Mouse (Mus musculus) midbrain, postnatal 0 days (tissue): ENCODE measurements around the gene Psg16. TPM values are rescaled to one million over a fixed set of nuclear protein-coding genes. Genes with fewer than 3 reads are reported as not detected.
"Not testable (repeated sequence)": the region's sequence is repeated elsewhere in the genome, so short reads cannot be mapped to it uniquely, and the experiment has no call there.

Experiments
- ATAC-seq: fragments of 200-750 bp; cut with Nextera tagmentation; 2 replicates; pipeline ENCODE4 v1.8.0; 2017; ENCODE audit warnings: moderate number of reproducible peaks, mild to moderate bottlenecking, moderate TSS enrichment, moderate library complexity; ENCODE audit not compliant: low FRiP score
- DNase-seq: peaks from one replicate; pipeline ENCODE4 v3.0.0-alpha.2; 2015; ENCODE audit warnings: low spot score
- H3K27ac ChIP-seq: fragments of 300-500 bp; sonication (generic); 2 replicates; pipeline ENCODE4 v1.5.1; 2014; ENCODE audit warnings: low read depth, mild to moderate bottlenecking, low read length, mixed read lengths
- H3K27me3 ChIP-seq: fragments of 300-500 bp; sonication (generic); 2 replicates; pipeline ENCODE4 v1.6.1; 2014; ENCODE audit warnings: low read length, control low read depth, mixed read lengths; ENCODE audit not compliant: insufficient read depth
- H3K36me3 ChIP-seq: fragments of 300-500 bp; sonication (generic); 2 replicates; pipeline ENCODE4 v1.6.1; 2014; ENCODE audit warnings: low read length, control low read depth, mixed read lengths; ENCODE audit not compliant: insufficient read depth
- H3K4me1 ChIP-seq: fragments of 300-500 bp; sonication (generic); 2 replicates; pipeline ENCODE4 v1.6.1; 2014; ENCODE audit warnings: mild to moderate bottlenecking, control low read depth, antibody characterized with exemption, low read length, mixed read lengths; ENCODE audit not compliant: insufficient read depth
- H3K4me2 ChIP-seq: fragments of 300-500 bp; sonication (generic); 2 replicates; pipeline ENCODE4 v1.6.1; 2014; ENCODE audit warnings: low read depth, mild to moderate bottlenecking, low read length, mixed read lengths; ENCODE audit not compliant: poor library complexity, severe bottlenecking
- H3K4me3 ChIP-seq: fragments of 300-500 bp; sonication (generic); 2 replicates; pipeline ENCODE4 v1.5.1; 2014; ENCODE audit warnings: low read depth, mild to moderate bottlenecking, low read length, moderate library complexity
- H3K9ac ChIP-seq: fragments of 300-500 bp; sonication (generic); replicated peaks from 2 replicates; pipeline ENCODE4 v1.6.1; 2014; ENCODE audit warnings: mild to moderate bottlenecking, low read length, moderate library complexity, mixed read lengths; ENCODE audit not compliant: poor library complexity, severe bottlenecking
- H3K9me3 ChIP-seq: fragments of 300-500 bp; sonication (generic); 2 replicates; pipeline ENCODE4 v1.6.1; 2016; ENCODE audit warnings: low read length, control low read depth
- CTCF ChIP-seq: IDR thresholded peaks from 2 replicates; pipeline ENCODE4 v1.5.1; 2016; ENCODE audit warnings: antibody characterized with exemption, mild to moderate bottlenecking
- WGBS: fragments of 180-500 bp; shearing (Covaris S2); extraction: QIAGEN DNeasy Blood & Tissue Kit; methylation state at CpG from one replicate; pipeline ENCODE4 v1.1.7; 2014; 5-methylcytosine and 5-hydroxymethylcytosine counted together
- polyA plus RNA-seq: library from polyadenylated mRNA; unstranded; fragments of >200 nt; fragmentation: Nextera tagmentation; extraction: Ambion mirVana; gene quantifications from 2 replicates; pipeline ENCODE4 v1.2.1, GENCODE M21; 2015
- total RNA-seq: library from RNA; depleted of rRNA; stranded (reverse); fragments of >200 nt; gene quantifications from 2 replicates; pipeline ENCODE4 v1.2.3, GENCODE M21; 2014

The Psg16 gene
- total and polyA plus RNA-seq, 2 experiments from 2014 or later, result 3.9 to 6.8 TPM

GRCm38 (mm10) chr7:17062389-17062788 lies 11.5 kb upstream of the Psg16 start, which contains the start of gene Hif3a:
Hif3a (minus strand) TSS chr7:17062427.
- TF ChIP-seq CTCF, result no peak
- 0 out of 2 replicates have a peak, but pooled peaks cover 2% of the 10 kb centered on the region for H3K4me1 ChIP-seq
- peak within 1 kb of the TSS; percentile 40 for H3K4me3 ChIP-seq
- ATAC-seq (peak; percentile 83), DNase-seq (peak; percentile 89)
- H3K9ac ChIP-seq, result peak within 1 kb of the TSS; percentile 50; the same call in 1 of the 2 replicates
- H3K9me3 ChIP-seq, result no peaks in the 10 kb centered on the region
- under 1% methylated on average over 14 of the region's 15 CpGs for WGBS
- H3K27ac ChIP-seq, result peak within 1 kb of the TSS; percentile 27
- H3K27me3 ChIP-seq, result no peaks in the 10 kb centered on the region
- H3K36me3 ChIP-seq, result no peaks in the 10 kb centered on the region
- H3K4me2 ChIP-seq, result peak within 1 kb of the TSS; percentile 76

GRCm38 (mm10) chr7:17062845-17063244 lies 11.0 kb upstream of the Psg16 start:
- Histone ChIP-seq H3K9ac (peak overlapping the region; percentile 33; the same call in 1 of the 2 replicates), H3K4me2 (peak overlapping the region; percentile 76), H3K4me1 (0 out of 2 replicates have a peak, but pooled peaks cover 2% of the 10 kb centered on the region), H3K27me3 (no peaks in the 10 kb centered on the region), H3K9me3 (no peaks in the 10 kb centered on the region), H3K4me3 (peak overlapping the region; percentile 40), H3K27ac (0 out of 2 replicates have a peak overlapping the region, but pooled peaks have one; percentile 26), H3K36me3 (no peaks in the 10 kb centered on the region)
- no peak; the same call in 1 of the 2 replicates for ATAC-seq
- no peak for DNase-seq
- TF ChIP-seq CTCF, result no peak
- 17% methylated on average over 11 of the region's 11 CpGs for WGBS

GRCm38 (mm10) chr7:17065620-17066019 lies 8.2 kb upstream of the Psg16 start:
- no peak for TF ChIP-seq CTCF
- no peak overlapping the region for H3K27ac ChIP-seq
- no peak for DNase-seq
- H3K36me3 ChIP-seq, result no peaks in the 10 kb centered on the region
- 83% methylated on average over 9 of the region's 9 CpGs for WGBS
- H3K4me3 ChIP-seq, result no peak overlapping the region
- no peak overlapping the region for H3K9ac ChIP-seq
- no peak overlapping the region for H3K4me2 ChIP-seq
- 0 out of 2 replicates have a peak, but pooled peaks cover 2% of the 10 kb centered on the region for H3K4me1 ChIP-seq
- no peak for ATAC-seq
- no peaks in the 10 kb centered on the region for H3K9me3 ChIP-seq
- no peaks in the 10 kb centered on the region for H3K27me3 ChIP-seq

- WGBS, result 15% methylated on average over 2 of the region's 2 CpGs
- Histone ChIP-seq H3K27ac (no peak overlapping the region), H3K9ac (no peak overlapping the region), H3K36me3 (no peaks in the 10 kb centered on the region), H3K9me3 (no peaks in the 10 kb centered on the region), H3K4me1 (0 out of 2 replicates have a peak, but pooled peaks cover 2% of the 10 kb centered on the region), H3K27me3 (no peaks in the 10 kb centered on the region), H3K4me2 (no peak overlapping the region), H3K4me3 (no peak overlapping the region)
- peak; percentile 85 for TF ChIP-seq CTCF
- DNase-seq (peak; percentile 78), ATAC-seq (no peak)
These were observed 7.4 kb upstream of the Psg16 start for GRCm38 (mm10) chr7:17066412-17066811.

- DNase-seq (no peak), ATAC-seq (no peak)
- no peak overlapping the region for H3K4me2 ChIP-seq
- H3K27me3 ChIP-seq, result no peaks in the 10 kb centered on the region
- H3K9me3 ChIP-seq, result no peaks in the 10 kb centered on the region
- no peak overlapping the region for H3K9ac ChIP-seq
- 0 out of 2 replicates have a peak, but pooled peaks cover 2% of the 10 kb centered on the region for H3K4me1 ChIP-seq
- H3K27ac ChIP-seq, result no peak overlapping the region
- TF ChIP-seq CTCF, result no peak
- H3K36me3 ChIP-seq, result no peaks in the 10 kb centered on the region
- H3K4me3 ChIP-seq, result no peak overlapping the region
These were observed 6.8 kb upstream of the Psg16 start for GRCm38 (mm10) chr7:17067000-17067399.

GRCm38 (mm10) chr7:17067651-17068050 lies 6.2 kb upstream of the Psg16 start:
- not testable (repeated sequence) for H3K27ac ChIP-seq, H3K36me3 ChIP-seq, H3K4me3 ChIP-seq, H3K4me2 ChIP-seq, H3K27me3 ChIP-seq, H3K9me3 ChIP-seq, H3K9ac ChIP-seq, ATAC-seq, DNase-seq, H3K4me1 ChIP-seq
- 63% methylated on average over 5 of the region's 5 CpGs for WGBS
